Mouse (Mus musculus): Measurements from ENCODE around the gene Bicc1. TPM values are rescaled to one million over a fixed set of nuclear protein-coding genes. Genes with fewer than 3 reads are reported as not detected.

Gene Bicc1
- total RNA-seq (2014; fragmentation: Nextera tagmentation) = not detected in 2 replicates
- 0.16 TPM in 1 of 2 replicates, not detected in the other for total RNA-seq (2017)
- not detected in 2 replicates for polyA plus RNA-seq (2012)

- DNase-seq (ENCODE audit: low spot score) (no peak), ATAC-seq (ENCODE audit: extremely low read depth, insufficient number of reproducible peaks, low FRiP score, poor library complexity, severe bottlenecking) (no peak)
- Histone ChIP-seq H3K9me3 (replicated peaks) (peaks cover 55% of the 10 kb centered on the region), H3K27me3 (ENCODE audit: insufficient read depth, low read length) (no peaks in the 10 kb centered on the region), H3K36me3 (replicated peaks) (no peaks in the 10 kb centered on the region), H3K4me3 (ENCODE audit: low read depth, low read length) (peak within 1 kb of the TSS; percentile 16; the same call in 1 of the 2 replicates), H3K4me1 (ENCODE audit: insufficient read depth, low read depth, low read length) (no peaks in the 10 kb centered on the region)
- no peak for TF ChIP-seq POLR2AphosphoS5 (IDR thresholded peaks at IDR 0.05; ENCODE audit: insufficient replicate concordance, low read depth, low read length)
- no peak for TF ChIP-seq CTCF (IDR thresholded peaks at IDR 0.05; ENCODE audit: low read depth, low read length)
- TF ChIP-seq TAL1 (conservative IDR thresholded peaks at IDR 0.05; ENCODE audit: low read depth, low read length) = no peak
- TF ChIP-seq GATA1 (IDR thresholded peaks at IDR 0.05; ENCODE audit: borderline replicate concordance, low read length) = no peak
- TF ChIP-seq GATA2 (IDR thresholded peaks at IDR 0.05; ENCODE audit: borderline replicate concordance, low read depth, low read length) = no peak
These were observed at the start of gene Bicc1 for GRCm38 (mm10) chr10:71159676-71160235. Gene Bicc1, minus strand, starts transcription at chr10:71159700.

- Histone ChIP-seq H3K36me3 (replicated peaks) (no peaks in the 10 kb centered on the region), H3K4me3 (ENCODE audit: low read depth, low read length) (no peak overlapping the region), H3K9me3 (replicated peaks) (peaks cover 18% of the 10 kb centered on the region), H3K27me3 (ENCODE audit: insufficient read depth, low read length) (no peaks in the 10 kb centered on the region), H3K4me1 (ENCODE audit: insufficient read depth, low read depth, low read length) (no peaks in the 10 kb centered on the region)
- no peak for TF ChIP-seq GATA2 (IDR thresholded peaks at IDR 0.05; ENCODE audit: borderline replicate concordance, low read depth, low read length)
- no peak for TF ChIP-seq CTCF (IDR thresholded peaks at IDR 0.05; ENCODE audit: low read depth, low read length)
- TF ChIP-seq POLR2AphosphoS5 (IDR thresholded peaks at IDR 0.05; ENCODE audit: insufficient replicate concordance, low read depth, low read length) = no peak
- no peak for TF ChIP-seq GATA1 (IDR thresholded peaks at IDR 0.05; ENCODE audit: borderline replicate concordance, low read length)
- TF ChIP-seq TAL1 (conservative IDR thresholded peaks at IDR 0.05; ENCODE audit: low read depth, low read length) = no peak
- DNase-seq (ENCODE audit: low spot score) (no peak), ATAC-seq (ENCODE audit: extremely low read depth, insufficient number of reproducible peaks, low FRiP score, poor library complexity, severe bottlenecking) (no peak)
These were observed 42.0 kb upstream of the Bicc1 start for GRCm38 (mm10) chr10:71201512-71201911.

- no peak for DNase-seq (ENCODE audit: low spot score)
- ATAC-seq (ENCODE audit: extremely low read depth, insufficient number of reproducible peaks, low FRiP score, poor library complexity, severe bottlenecking) = no peak
- H3K27me3 ChIP-seq (ENCODE audit: insufficient read depth, low read length) = no peaks in the 10 kb centered on the region
- H3K9me3 ChIP-seq (replicated peaks) = peaks cover 23% of the 10 kb centered on the region
- no peaks in the 10 kb centered on the region for H3K4me1 ChIP-seq (ENCODE audit: insufficient read depth, low read depth, low read length)
- H3K36me3 ChIP-seq (replicated peaks) = no peaks in the 10 kb centered on the region
- H3K4me3 ChIP-seq (ENCODE audit: low read depth, low read length) = no peak overlapping the region
- TF ChIP-seq POLR2AphosphoS5 (IDR thresholded peaks at IDR 0.05; ENCODE audit: insufficient replicate concordance, low read depth, low read length) (no peak), GATA1 (IDR thresholded peaks at IDR 0.05; ENCODE audit: borderline replicate concordance, low read length) (no peak), TAL1 (conservative IDR thresholded peaks at IDR 0.05; ENCODE audit: low read depth, low read length) (no peak), GATA2 (IDR thresholded peaks at IDR 0.05; ENCODE audit: borderline replicate concordance, low read depth, low read length) (no peak), CTCF (IDR thresholded peaks at IDR 0.05; ENCODE audit: low read depth, low read length) (no peak)
These were observed 41.5 kb upstream of the Bicc1 start for GRCm38 (mm10) chr10:71200964-71201363.

GRCm38 (mm10) chr10:71198676-71199075 is 39.2 kb upstream of the Bicc1 start:
- Histone ChIP-seq H3K36me3 (replicated peaks) (no peaks in the 10 kb centered on the region), H3K4me1 (ENCODE audit: insufficient read depth, low read depth, low read length) (no peaks in the 10 kb centered on the region), H3K9me3 (replicated peaks) (peaks cover 32% of the 10 kb centered on the region), H3K4me3 (ENCODE audit: low read depth, low read length) (no peak overlapping the region), H3K27me3 (ENCODE audit: insufficient read depth, low read length) (no peaks in the 10 kb centered on the region)
- ATAC-seq (ENCODE audit: extremely low read depth, insufficient number of reproducible peaks, low FRiP score, poor library complexity, severe bottlenecking) (no peak), DNase-seq (ENCODE audit: low spot score) (no peak)
- TF ChIP-seq POLR2AphosphoS5 (IDR thresholded peaks at IDR 0.05; ENCODE audit: insufficient replicate concordance, low read depth, low read length) = no peak
- TF ChIP-seq GATA1 (IDR thresholded peaks at IDR 0.05; ENCODE audit: borderline replicate concordance, low read length) = no peak
- no peak for TF ChIP-seq TAL1 (conservative IDR thresholded peaks at IDR 0.05; ENCODE audit: low read depth, low read length)
- no peak for TF ChIP-seq GATA2 (IDR thresholded peaks at IDR 0.05; ENCODE audit: borderline replicate concordance, low read depth, low read length)
- no peak for TF ChIP-seq CTCF (IDR thresholded peaks at IDR 0.05; ENCODE audit: low read depth, low read length)

GRCm38 (mm10) chr10:71197036-71197785 is 37.7 kb upstream of the Bicc1 start:
- Histone ChIP-seq H3K27me3 (ENCODE audit: insufficient read depth, low read length) (no peaks in the 10 kb centered on the region), H3K4me1 (ENCODE audit: insufficient read depth, low read depth, low read length) (no peaks in the 10 kb centered on the region), H3K9me3 (replicated peaks) (peaks cover 33% of the 10 kb centered on the region), H3K36me3 (replicated peaks) (no peaks in the 10 kb centered on the region), H3K4me3 (ENCODE audit: low read depth, low read length) (no peak overlapping the region)
- no peak for DNase-seq (ENCODE audit: low spot score)
- no peak for ATAC-seq (ENCODE audit: extremely low read depth, insufficient number of reproducible peaks, low FRiP score, poor library complexity, severe bottlenecking)
- no peak for TF ChIP-seq CTCF (IDR thresholded peaks at IDR 0.05; ENCODE audit: low read depth, low read length)
- no peak for TF ChIP-seq TAL1 (conservative IDR thresholded peaks at IDR 0.05; ENCODE audit: low read depth, low read length)
- TF ChIP-seq POLR2AphosphoS5 (IDR thresholded peaks at IDR 0.05; ENCODE audit: insufficient replicate concordance, low read depth, low read length) = no peak
- TF ChIP-seq GATA1 (IDR thresholded peaks at IDR 0.05; ENCODE audit: borderline replicate concordance, low read length) = no peak
- no peak for TF ChIP-seq GATA2 (IDR thresholded peaks at IDR 0.05; ENCODE audit: borderline replicate concordance, low read depth, low read length)

- TF ChIP-seq GATA2 (IDR thresholded peaks at IDR 0.05; ENCODE audit: borderline replicate concordance, low read depth, low read length) (no peak), GATA1 (IDR thresholded peaks at IDR 0.05; ENCODE audit: borderline replicate concordance, low read length) (no peak), CTCF (IDR thresholded peaks at IDR 0.05; ENCODE audit: low read depth, low read length) (no peak), POLR2AphosphoS5 (IDR thresholded peaks at IDR 0.05; ENCODE audit: insufficient replicate concordance, low read depth, low read length) (no peak), TAL1 (conservative IDR thresholded peaks at IDR 0.05; ENCODE audit: low read depth, low read length) (no peak)
- DNase-seq (ENCODE audit: low spot score) = no peak
- Histone ChIP-seq H3K4me3 (ENCODE audit: low read depth, low read length) (no peak overlapping the region), H3K4me1 (ENCODE audit: insufficient read depth, low read depth, low read length) (no peaks in the 10 kb centered on the region), H3K9me3 (replicated peaks) (peaks cover 35% of the 10 kb centered on the region), H3K36me3 (replicated peaks) (no peaks in the 10 kb centered on the region), H3K27me3 (ENCODE audit: insufficient read depth, low read length) (no peaks in the 10 kb centered on the region)
- ATAC-seq (ENCODE audit: extremely low read depth, insufficient number of reproducible peaks, low FRiP score, poor library complexity, severe bottlenecking) = no peak
These were observed 36.0 kb upstream of the Bicc1 start for GRCm38 (mm10) chr10:71195501-71195900.

Data from G1E (cell line).